Mouse (Mus musculus) forebrain, postnatal 0 days (tissue): ENCODE results near the gene Gnmt. TPM values are rescaled to one million over a fixed set of nuclear protein-coding genes. Genes with fewer than 3 reads are reported as not detected.
A peak's percentile ranks its signal among the peaks of the same experiment; 100 is the strongest.

Source experiments
- ATAC-seq: fragments of 200-750 bp; cut with Nextera tagmentation; 2 replicates; pipeline ENCODE4 v1.8.0; 2017; ENCODE audit warnings: mild to moderate bottlenecking, moderate library complexity
- DNase-seq: peaks from one replicate; pipeline ENCODE4 v3.0.0-alpha.2; 2015
- H3K27ac ChIP-seq: fragments of 300-500 bp; sonication (generic); 2 replicates; pipeline ENCODE4 v1.5.1; 2014; ENCODE audit warnings: low read depth, mild to moderate bottlenecking, antibody characterized with exemption, low read length, moderate library complexity, mixed read lengths
- H3K27me3 ChIP-seq: fragments of 300-500 bp; sonication (generic); 2 replicates; pipeline ENCODE4 v1.6.1; 2014; ENCODE audit warnings: mild to moderate bottlenecking, low read length, mixed read lengths; ENCODE audit not compliant: insufficient read depth
- H3K36me3 ChIP-seq: fragments of 300-500 bp; sonication (generic); 2 replicates; pipeline ENCODE4 v1.6.1; 2014; ENCODE audit warnings: mild to moderate bottlenecking, moderate library complexity; ENCODE audit not compliant: insufficient read depth
- H3K4me1 ChIP-seq: fragments of 300-500 bp; sonication (generic); 2 replicates; pipeline ENCODE4 v1.6.1; 2014; ENCODE audit warnings: antibody characterized with exemption; ENCODE audit not compliant: insufficient read depth
- H3K4me2 ChIP-seq: fragments of 300-500 bp; sonication (generic); 2 replicates; pipeline ENCODE4 v1.6.1; 2014; ENCODE audit warnings: low read depth, mild to moderate bottlenecking, moderate library complexity
- H3K4me3 ChIP-seq: fragments of 300-500 bp; sonication (generic); 2 replicates; pipeline ENCODE4 v1.5.1; 2014; ENCODE audit warnings: low read depth, low read length, mixed read lengths
- H3K9ac ChIP-seq: fragments of 300-500 bp; sonication (generic); 2 replicates; pipeline ENCODE4 v1.6.1; 2014; ENCODE audit warnings: mild to moderate bottlenecking
- H3K9me3 ChIP-seq: fragments of 300-500 bp; sonication (generic); 2 replicates; pipeline ENCODE4 v1.6.1; 2016; ENCODE audit warnings: low read length
- CTCF ChIP-seq: sonication (generic); IDR thresholded peaks from 2 replicates; pipeline ENCODE4 v1.5.1; 2016; ENCODE audit warnings: antibody characterized with exemption, control low read depth, low read depth
- WGBS: fragments of 180-500 bp; shearing (Covaris S2); extraction: QIAGEN DNeasy Blood & Tissue Kit; methylation state at CpG from one replicate; pipeline ENCODE4 v1.1.7; 2014; 5-methylcytosine and 5-hydroxymethylcytosine counted together
- polyA plus RNA-seq: library from polyadenylated mRNA; unstranded; fragments of >200 nt; fragmentation: Nextera tagmentation; extraction: Ambion mirVana; gene quantifications from 2 replicates; pipeline ENCODE4 v1.2.1, GENCODE M21; 2015
- total RNA-seq: library from RNA; depleted of rRNA; stranded (reverse); fragments of >200 nt; gene quantifications from 2 replicates; pipeline ENCODE4 v1.2.3, GENCODE M21; 2014

The Gnmt gene
- total and polyA plus RNA-seq, 2 experiments from 2014 or later, result 1.4 TPM; not detected in 1

- WGBS, result 79% methylated on average over 8 of the region's 8 CpGs
- ATAC-seq, result no peak
These were observed 18.3 kb upstream of the Gnmt start for GRCm38 (mm10) chr17:46747234-46747633.

GRCm38 (mm10) chr17:46745506-46745905, 16.5 kb upstream of the Gnmt start:
- H3K9me3 ChIP-seq, result no peaks in the 10 kb centered on the region
- 0 out of 2 replicates have a peak, but pooled peaks cover 1% of the 10 kb centered on the region for H3K4me1 ChIP-seq
- no peak overlapping the region for H3K27ac ChIP-seq
- TF ChIP-seq CTCF, result no peak
- DNase-seq, result no peak
- H3K36me3 ChIP-seq, result peaks cover 44% of the 10 kb centered on the region
- H3K4me3 ChIP-seq, result no peak overlapping the region
- H3K27me3 ChIP-seq, result no peaks in the 10 kb centered on the region
- 81% methylated on average over 2 of the region's 2 CpGs for WGBS
- no peak overlapping the region for H3K9ac ChIP-seq
- ATAC-seq, result no peak
- H3K4me2 ChIP-seq, result no peak overlapping the region

More at GRCm38 (mm10) chr17:46747234-46747633, 18.3 kb upstream of the Gnmt start:
- DNase-seq, result no peak
- Histone ChIP-seq H3K4me1 (0 out of 2 replicates have a peak, but pooled peaks cover 8% of the 10 kb centered on the region), H3K27ac (no peak overlapping the region), H3K27me3 (no peaks in the 10 kb centered on the region), H3K4me3 (no peak overlapping the region), H3K36me3 (peaks cover 38% of the 10 kb centered on the region), H3K4me2 (no peak overlapping the region), H3K9me3 (no peaks in the 10 kb centered on the region), H3K9ac (no peak overlapping the region)
- no peak for TF ChIP-seq CTCF

- no peak for ATAC-seq
- Histone ChIP-seq H3K9me3 (no peaks in the 10 kb centered on the region), H3K9ac (no peak overlapping the region), H3K27me3 (no peaks in the 10 kb centered on the region), H3K4me3 (no peak overlapping the region), H3K4me2 (no peak overlapping the region), H3K4me1 (no peaks in the 10 kb centered on the region), H3K36me3 (peaks cover 44% of the 10 kb centered on the region), H3K27ac (no peak overlapping the region)
- TF ChIP-seq CTCF, result no peak
- WGBS, result 84% methylated on average over 9 of the region's 9 CpGs
- no peak for DNase-seq
These were observed 14.0 kb upstream of the Gnmt start for GRCm38 (mm10) chr17:46742986-46743385.

- H3K4me3 ChIP-seq, result no peak overlapping the region
These were observed 12.3 kb upstream of the Gnmt start for GRCm38 (mm10) chr17:46741305-46741704.

GRCm38 (mm10) chr17:46736160-46736559, 7.2 kb upstream of the Gnmt start:
- no peak for ATAC-seq
- DNase-seq, result no peak
- no peaks in the 10 kb centered on the region for H3K27me3 ChIP-seq
- H3K4me3 ChIP-seq, result no peak overlapping the region
- H3K9ac ChIP-seq, result no peak overlapping the region
- 56% methylated on average over 9 of the region's 10 CpGs for WGBS
- TF ChIP-seq CTCF, result peak; percentile 53
- H3K4me1 ChIP-seq, result no peaks in the 10 kb centered on the region
- H3K27ac ChIP-seq, result no peak overlapping the region
- no peak overlapping the region for H3K4me2 ChIP-seq
- H3K9me3 ChIP-seq, result no peaks in the 10 kb centered on the region
- peaks cover 16% of the 10 kb centered on the region for H3K36me3 ChIP-seq

More at GRCm38 (mm10) chr17:46741305-46741704, 12.3 kb upstream of the Gnmt start:
- ATAC-seq, result no peak
- Histone ChIP-seq H3K4me1 (no peaks in the 10 kb centered on the region), H3K4me2 (no peak overlapping the region), H3K27ac (no peak overlapping the region), H3K9me3 (no peaks in the 10 kb centered on the region), H3K27me3 (no peaks in the 10 kb centered on the region), H3K9ac (no peak overlapping the region), H3K36me3 (peaks cover 39% of the 10 kb centered on the region)
- whole genome bisulfite sequencing, result 95% methylated on average over 6 of the region's 6 CpGs
- no peak for DNase-seq
- no peak for TF ChIP-seq CTCF

GRCm38 (mm10) chr17:46735287-46735686, 6.3 kb upstream of the Gnmt start:
- Histone ChIP-seq H3K4me1 (no peaks in the 10 kb centered on the region), H3K9me3 (no peaks in the 10 kb centered on the region), H3K27me3 (no peaks in the 10 kb centered on the region), H3K4me2 (no peak overlapping the region), H3K4me3 (no peak overlapping the region), H3K9ac (no peak overlapping the region), H3K27ac (no peak overlapping the region), H3K36me3 (peaks cover 14% of the 10 kb centered on the region)
- WGBS, result 87% methylated on average over 7 of the region's 7 CpGs
- DNase-seq (no peak), ATAC-seq (no peak)
- no peak for TF ChIP-seq CTCF

- 92% methylated on average over 3 of the region's 3 CpGs for WGBS
- no peak for TF ChIP-seq CTCF
These were observed 5.1 kb upstream of the Gnmt start for GRCm38 (mm10) chr17:46734055-46734454.

More at GRCm38 (mm10) chr17:46734055-46734454, 5.1 kb upstream of the Gnmt start:
- DNase-seq, result no peak
- H3K4me2 ChIP-seq, result no peak overlapping the region
- H3K27me3 ChIP-seq, result 0 out of 2 replicates have a peak, but pooled peaks cover 2% of the 10 kb centered on the region
- ATAC-seq, result no peak
- H3K9ac ChIP-seq, result no peak overlapping the region
- H3K4me3 ChIP-seq, result no peak overlapping the region
- peaks cover 14% of the 10 kb centered on the region for H3K36me3 ChIP-seq
- H3K9me3 ChIP-seq, result no peaks in the 10 kb centered on the region
- no peaks in the 10 kb centered on the region for H3K4me1 ChIP-seq
- no peak overlapping the region for H3K27ac ChIP-seq
